Mouse (Mus musculus) bone marrow macrophage, adult 2 months (primary cell): ENCODE results near the gene Ppm1h. TPM values are rescaled to one million over a fixed set of nuclear protein-coding genes. Genes with fewer than 3 reads are reported as not detected.

ENCODE experiments used
- H3K27ac ChIP-seq: 2 replicates; pipeline ENCODE4 v1.5.1; 2012; ENCODE audit warnings: low read depth, low read length; ENCODE audit not compliant: insufficient read depth
- H3K4me1 ChIP-seq: 2 replicates; pipeline ENCODE4 v1.6.1; 2012; ENCODE audit warnings: low read length; ENCODE audit not compliant: control insufficient read depth, insufficient read depth
- H3K4me3 ChIP-seq: 2 replicates; pipeline ENCODE4 v1.5.1; 2012; ENCODE audit warnings: mild to moderate bottlenecking, low read length, moderate library complexity; ENCODE audit not compliant: insufficient read depth
- CTCF ChIP-seq: IDR thresholded peaks from 2 replicates; pipeline ENCODE4 v1.5.1; 2012; ENCODE audit warnings: low read depth, mild to moderate bottlenecking, low read length, moderate library complexity
- POLR2A ChIP-seq: IDR thresholded peaks from 2 replicates; pipeline ENCODE4 v1.6.1; 2012; ENCODE audit warnings: mild to moderate bottlenecking, low read depth, low read length, borderline replicate concordance
- polyA plus RNA-seq: library from polyadenylated mRNA; stranded (reverse); fragments of >200 nt; gene quantifications from 2 replicates; pipeline ENCODE4 v1.2.4, GENCODE M21; 2012; ENCODE audit not compliant: missing spikeins, insufficient read depth, insufficient read length

Gene Ppm1h
- polyA plus RNA-seq, 1 experiment: 52.4 TPM

GRCm38 (mm10) chr10:122819808-122820207, 141.2 kb downstream of the Ppm1h start:
- no peak for TF ChIP-seq CTCF
- no peak for TF ChIP-seq POLR2A
- peaks cover 28% of the 10 kb centered on the region for H3K4me1 ChIP-seq
- no peak overlapping the region for H3K27ac ChIP-seq
- H3K4me3 ChIP-seq: no peak overlapping the region

DNA sequence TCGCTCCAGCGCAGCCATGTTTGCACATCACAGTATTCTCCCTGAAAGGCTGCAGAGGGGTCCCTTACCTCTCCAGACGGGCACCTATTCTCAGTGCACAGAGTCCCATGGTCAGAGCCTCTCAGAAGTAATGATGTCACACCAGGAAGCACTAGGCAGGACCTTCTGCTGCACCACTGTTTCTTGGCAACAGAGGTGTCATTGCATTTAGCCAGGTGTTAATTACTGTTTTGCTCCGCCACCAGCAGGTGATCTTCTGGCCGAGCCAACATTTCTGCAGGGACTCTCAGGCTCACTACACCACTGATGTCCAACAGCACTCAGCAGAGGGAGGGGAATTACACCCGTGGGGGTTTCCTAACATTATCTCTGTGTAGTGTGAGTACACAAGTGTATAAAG, 143.0 kb downstream of the Ppm1h start:
- TF ChIP-seq CTCF: no peak
- TF ChIP-seq POLR2A: no peak
- Histone ChIP-seq H3K4me3 (no peak overlapping the region), H3K27ac (no peak overlapping the region), H3K4me1 (peaks cover 20% of the 10 kb centered on the region)

- H3K4me1 ChIP-seq: peaks cover under 1% of the 10 kb centered on the region; the same call in 1 of the 2 replicates
- no peak overlapping the region for H3K27ac ChIP-seq
- H3K4me3 ChIP-seq: no peak overlapping the region
- no peak for TF ChIP-seq CTCF
- TF ChIP-seq POLR2A: no peak
These were observed 145.1 kb downstream of the Ppm1h start for GRCm38 (mm10) chr10:122823642-122824041.

DNA sequence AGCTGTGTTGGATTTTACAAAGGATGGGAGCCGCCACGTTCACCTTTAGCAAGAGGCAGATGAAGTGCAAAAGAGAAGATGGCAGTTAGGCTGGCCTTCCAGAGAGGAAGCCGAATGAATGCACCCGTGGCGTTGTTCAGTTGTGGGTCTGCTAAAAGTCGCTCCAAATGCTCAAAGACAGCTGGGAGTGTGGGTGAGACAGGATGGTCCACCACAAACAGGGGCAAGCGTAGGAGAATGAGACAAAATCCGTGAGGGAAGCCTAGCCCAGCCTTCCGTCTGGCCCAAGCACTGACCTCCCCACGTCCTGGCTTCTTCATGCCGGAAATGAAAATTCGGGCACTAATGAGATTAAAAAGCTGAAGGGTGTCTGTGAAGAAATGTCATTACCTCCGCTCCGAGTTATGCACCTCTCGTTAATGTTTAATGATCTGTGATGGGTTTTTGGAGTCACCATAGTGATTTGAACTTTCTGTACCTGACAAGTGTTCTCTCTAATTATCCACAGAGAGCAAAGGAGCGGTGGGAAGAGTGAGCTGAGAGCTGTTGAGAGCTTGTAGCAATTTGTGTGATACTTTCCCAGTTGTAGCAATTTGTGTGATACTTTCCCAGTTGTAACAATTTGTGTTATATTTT, 148.3 kb downstream of the Ppm1h start:
- H3K27ac ChIP-seq: no peak overlapping the region
- H3K4me3 ChIP-seq: no peak overlapping the region
- TF ChIP-seq POLR2A: no peak
- no peak for TF ChIP-seq CTCF
- H3K4me1 ChIP-seq: no peaks in the 10 kb centered on the region

DNA sequence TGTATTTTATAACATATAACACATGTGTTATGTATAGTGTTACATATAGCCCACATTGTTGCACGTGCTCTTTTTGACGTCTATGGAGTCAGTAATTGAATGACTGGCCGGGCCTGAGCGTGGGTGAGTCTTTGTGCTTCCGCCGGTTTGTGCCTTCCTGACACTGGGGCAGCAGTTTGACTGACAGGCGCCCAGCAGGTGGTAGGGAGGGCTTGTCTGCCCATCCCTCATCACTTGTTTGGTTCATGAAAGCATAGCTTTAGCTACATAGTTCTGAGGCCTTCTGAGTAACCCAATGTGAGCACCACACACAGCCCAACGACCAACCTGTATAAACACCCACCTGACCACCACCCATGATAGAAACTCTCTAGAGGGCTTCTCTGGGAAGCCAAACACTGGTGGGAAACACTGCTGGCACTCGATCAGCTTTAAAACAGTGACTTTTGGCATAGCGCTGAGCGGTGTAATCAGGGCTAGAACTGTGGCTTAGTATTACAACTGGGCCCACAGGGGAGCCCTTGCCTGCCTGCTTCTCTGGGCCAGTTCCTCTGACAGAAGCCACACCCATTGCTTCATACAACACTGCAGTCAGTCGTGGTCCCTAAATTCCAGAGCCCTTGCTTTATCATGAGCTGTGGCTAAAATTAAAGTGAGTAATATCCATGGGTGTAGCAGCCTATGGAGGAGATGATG, 149.3 kb downstream of the Ppm1h start:
- no peak overlapping the region for H3K4me3 ChIP-seq
- H3K27ac ChIP-seq: no peak overlapping the region
- TF ChIP-seq POLR2A (no peak), CTCF (no peak)
- no peaks in the 10 kb centered on the region for H3K4me1 ChIP-seq

DNA sequence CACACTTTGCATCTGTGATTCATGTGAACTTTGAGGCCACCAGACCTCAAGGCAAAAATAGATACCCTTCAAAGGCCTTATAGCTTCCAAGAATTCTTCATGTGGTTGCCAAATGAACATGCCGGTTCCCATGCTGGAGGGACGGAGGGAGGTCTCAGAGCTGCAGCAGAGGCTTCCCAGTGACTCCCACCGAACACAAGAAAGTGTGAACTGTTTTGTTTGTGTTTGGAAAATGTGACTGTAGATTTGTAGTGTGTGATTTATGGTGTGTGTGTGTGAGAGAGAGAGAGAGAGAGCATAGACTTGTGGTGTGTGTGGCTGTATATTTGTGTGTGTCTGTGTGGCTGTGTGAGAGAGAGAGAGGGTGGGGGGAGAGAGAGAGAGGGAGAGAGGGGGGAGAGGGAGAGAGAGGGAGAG, 151.2 kb downstream of the Ppm1h start:
- H3K4me3 ChIP-seq: no peak overlapping the region
- H3K27ac ChIP-seq: no peak overlapping the region
- H3K4me1 ChIP-seq: no peaks in the 10 kb centered on the region
- TF ChIP-seq CTCF (no peak), POLR2A (no peak)

- H3K4me3 ChIP-seq: no peak overlapping the region
- H3K27ac ChIP-seq: no peak overlapping the region
- no peaks in the 10 kb centered on the region for H3K4me1 ChIP-seq
- no peak for TF ChIP-seq CTCF
- TF ChIP-seq POLR2A: no peak
These were observed 152.1 kb downstream of the Ppm1h start for GRCm38 (mm10) chr10:122830638-122831037.

GRCm38 (mm10) chr10:122842014-122842413, 163.5 kb downstream of the Ppm1h start:
- TF ChIP-seq CTCF: no peak
- TF ChIP-seq POLR2A: no peak
- Histone ChIP-seq H3K4me3 (no peak overlapping the region), H3K27ac (no peak overlapping the region), H3K4me1 (no peaks in the 10 kb centered on the region)

DNA sequence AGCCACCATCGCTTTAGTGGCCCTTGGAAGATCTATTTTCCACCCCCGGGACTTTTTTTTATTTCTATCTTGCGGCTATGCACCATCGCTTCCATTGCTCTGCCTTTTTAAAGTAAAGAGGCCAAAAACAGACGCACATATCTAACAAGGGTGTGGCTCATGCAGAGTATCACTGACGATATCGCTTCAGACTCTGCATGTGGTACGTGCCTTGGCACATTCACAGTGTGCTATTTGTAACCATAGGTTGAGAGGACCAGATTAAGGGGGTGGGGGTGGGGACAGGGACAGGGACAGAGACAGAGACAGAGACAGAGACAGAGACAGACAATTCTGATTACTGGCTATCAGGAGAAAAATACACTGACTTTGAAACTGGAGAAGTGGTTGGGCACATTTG, 164.4 kb downstream of the Ppm1h start:
- H3K4me1 ChIP-seq: no peaks in the 10 kb centered on the region
- no peak overlapping the region for H3K4me3 ChIP-seq
- no peak for TF ChIP-seq POLR2A
- no peak for TF ChIP-seq CTCF
- no peak overlapping the region for H3K27ac ChIP-seq

DNA sequence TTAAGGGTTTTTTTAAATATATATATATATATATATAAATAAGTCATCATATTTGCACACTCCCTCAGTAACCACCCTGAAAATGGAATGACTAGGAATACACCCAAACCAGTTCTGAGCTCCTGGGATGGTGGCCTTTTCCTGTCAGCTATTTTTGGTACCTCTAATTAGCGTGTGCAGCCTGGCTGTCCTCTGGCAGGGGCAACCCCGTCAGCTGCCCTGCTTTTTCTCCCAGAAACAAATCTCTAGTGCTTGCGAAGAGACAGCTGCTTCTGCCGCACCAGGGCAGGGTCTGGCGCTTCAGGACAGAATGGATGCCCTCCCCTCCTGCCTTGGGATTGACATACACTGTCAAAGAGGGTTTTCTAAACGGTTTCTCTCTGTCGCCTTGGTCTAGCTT, 166.9 kb downstream of the Ppm1h start:
- H3K4me3 ChIP-seq: no peak overlapping the region
- H3K27ac ChIP-seq: no peak overlapping the region
- TF ChIP-seq CTCF (no peak), POLR2A (no peak)
- H3K4me1 ChIP-seq: no peaks in the 10 kb centered on the region

DNA sequence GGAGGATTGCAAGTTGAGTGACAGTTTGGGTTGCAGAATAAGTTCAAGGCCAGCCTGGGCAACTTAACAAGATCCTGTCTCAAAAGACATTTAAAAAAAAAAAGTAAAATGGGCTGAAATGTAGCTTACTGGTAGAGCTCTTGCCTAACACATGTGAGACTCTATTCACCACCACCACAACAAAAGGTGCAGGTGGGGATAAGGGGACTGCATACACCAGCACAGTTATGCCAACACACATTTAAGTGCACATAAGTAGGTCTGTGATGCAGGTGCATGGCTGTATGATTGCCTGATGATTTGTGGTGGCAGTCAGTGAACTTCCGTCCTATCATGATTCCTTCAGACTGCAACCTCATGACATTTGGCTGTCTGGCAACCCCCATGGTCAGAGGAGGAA, 167.9 kb downstream of the Ppm1h start:
- H3K4me1 ChIP-seq: no peaks in the 10 kb centered on the region
- no peak overlapping the region for H3K27ac ChIP-seq
- no peak overlapping the region for H3K4me3 ChIP-seq
- TF ChIP-seq CTCF: no peak
- TF ChIP-seq POLR2A: no peak
